Mouse (Mus musculus) frontal cortex, postnatal 10 days (tissue): Measurements from ENCODE around the gene Tmem256.

Source experiments
- DNase-seq, 2 experiments: peaks; one replicate each; pipeline ENCODE4 v3.0.0; 2022; ENCODE audit warnings: low spot score in 2 of 2, mixed read lengths in 1 of 2

Gene Tmem256

DNA sequence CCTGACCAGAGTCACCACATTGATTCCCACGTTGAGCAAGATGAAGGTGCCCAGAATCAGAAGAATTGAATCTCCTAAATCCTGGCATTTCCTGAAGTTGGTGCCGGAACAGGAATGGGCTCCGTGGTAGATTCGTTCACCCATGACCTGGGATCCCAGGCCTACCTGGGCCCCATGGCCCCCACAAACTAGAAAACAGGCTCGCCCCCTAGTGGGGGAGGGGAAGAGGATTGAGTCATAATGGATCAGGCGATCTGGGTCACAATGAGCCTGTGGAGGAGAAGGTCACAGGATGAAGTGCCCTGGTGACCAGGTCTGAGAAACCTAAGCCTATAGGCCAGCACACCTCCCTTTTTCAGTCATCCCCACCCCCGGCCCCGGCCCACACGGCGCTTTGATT is 23.2 kb upstream of the Tmem256 start, which contains the start of gene Gm39566:
Gene Gm39566 (minus strand): TSS at position 144 of the 400 bp plus-strand sequence.
- no peak for DNase-seq

GRCm38 (mm10) chr11:69816520-69816919 is 21.8 kb upstream of the Tmem256 start:
- DNase-seq, result no peak

DNA sequence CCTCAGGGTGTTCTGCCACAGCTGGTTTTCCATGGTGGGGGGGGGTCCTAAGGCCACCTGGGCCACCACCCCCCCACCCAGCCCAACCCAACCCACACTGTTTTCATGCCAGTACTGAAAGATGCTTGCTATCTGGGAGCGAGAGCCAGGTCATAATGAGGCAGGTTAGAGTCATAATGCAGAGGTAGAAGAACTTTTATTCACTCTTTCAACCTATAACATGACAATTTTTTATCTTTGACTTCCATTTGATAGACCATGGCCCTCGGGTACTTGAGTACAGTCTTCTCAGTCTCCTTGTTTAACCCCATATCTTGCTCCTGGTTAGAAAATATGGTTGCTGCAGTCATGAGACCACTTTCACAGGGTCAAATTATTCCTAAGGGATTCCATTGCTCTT is 19.9 kb upstream of the Tmem256 start, which contains the start of gene Spem2:
Gene Spem2 (minus strand): TSS at position 101 of the 400 bp plus-strand sequence.
- no peak for DNase-seq

GRCm38 (mm10) chr11:69818871-69819270 is 19.4 kb upstream of the Tmem256 start:
- no peak for DNase-seq

- DNase-seq, result no peak
These were observed 16.2 kb upstream of the Tmem256 start, which contains the start of gene Spem1 for GRCm38 (mm10) chr11:69822080-69822479. TSS of gene Spem1 (minus strand) at chr11:69822180.

DNA sequence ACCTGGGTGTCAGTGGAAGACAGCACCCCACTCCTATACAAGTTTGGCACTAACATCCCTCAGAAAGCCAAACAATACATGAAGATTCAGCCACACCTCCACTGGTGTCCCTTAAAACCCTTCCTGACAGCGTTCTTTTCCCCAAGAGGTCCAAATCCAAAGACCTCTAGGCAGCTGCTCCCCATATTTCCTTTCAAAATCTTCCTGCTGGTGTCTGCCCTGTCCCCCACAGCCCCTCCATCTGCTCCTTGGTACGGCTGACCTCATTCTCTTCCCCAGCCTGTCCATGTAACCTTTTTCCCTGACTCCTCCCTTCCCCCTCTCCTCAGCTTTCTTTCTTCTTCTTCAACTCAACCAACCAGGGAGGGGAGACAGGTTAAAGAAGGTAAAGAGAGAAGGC is 14.9 kb upstream of the Tmem256 start:
- no peak for DNase-seq

- DNase-seq, result no peak
These were observed 9.5 kb upstream of the Tmem256 start for GRCm38 (mm10) chr11:69828832-69829231.

DNA sequence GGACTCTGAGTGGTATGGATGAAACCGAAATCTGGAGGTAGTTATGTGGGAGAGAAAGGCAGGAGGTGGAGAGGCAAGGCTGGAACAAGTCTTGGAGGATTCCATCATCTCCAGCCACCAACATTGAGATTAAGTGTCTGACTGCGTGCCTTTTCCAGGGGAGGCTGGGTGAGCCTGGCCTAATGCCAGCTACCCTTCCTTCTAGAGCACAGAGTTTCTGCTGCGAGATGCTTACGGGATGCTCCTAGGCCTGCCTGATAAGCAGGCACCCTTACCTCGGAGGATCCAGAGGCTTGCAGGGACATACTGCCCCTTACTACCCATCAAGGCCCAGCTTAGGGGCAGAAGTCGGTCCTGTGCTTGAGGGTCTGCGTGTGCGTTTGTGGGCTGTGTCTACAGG is 4.8 kb upstream of the Tmem256 start:
- no peak for DNase-seq

DNA sequence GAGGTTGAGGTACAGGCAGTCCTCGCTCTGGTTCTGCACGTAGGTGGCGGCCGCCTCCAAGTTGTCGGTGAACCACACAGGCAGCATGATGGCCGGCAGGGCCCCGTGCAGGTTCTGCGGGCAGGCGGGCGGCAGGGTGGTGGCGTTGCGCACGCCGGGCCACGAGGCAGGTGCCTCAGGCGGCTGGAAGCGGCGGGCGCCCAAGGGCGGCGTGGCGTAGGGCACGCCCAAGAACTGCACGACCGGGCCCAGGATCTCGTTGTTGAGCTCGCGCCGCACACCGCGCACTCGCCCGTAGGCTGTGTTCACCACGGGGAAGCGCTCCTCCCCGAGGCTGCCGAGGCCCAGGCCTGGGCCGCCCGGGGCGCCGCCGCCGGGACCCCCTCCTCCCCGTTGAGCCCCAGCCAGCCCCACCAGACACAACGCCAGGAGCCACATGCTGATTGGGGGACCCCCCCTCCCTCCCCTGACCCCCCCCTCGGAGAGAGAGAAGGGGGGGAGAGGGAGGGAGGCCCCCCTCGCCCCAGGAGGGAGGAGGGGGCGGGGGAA is 4.2 kb upstream of the Tmem256 start:
- DNase-seq, result no peak

GRCm38 (mm10) chr11:69835326-69835965 is 2.9 kb upstream of the Tmem256 start:
- DNase-seq, result no peak

DNA sequence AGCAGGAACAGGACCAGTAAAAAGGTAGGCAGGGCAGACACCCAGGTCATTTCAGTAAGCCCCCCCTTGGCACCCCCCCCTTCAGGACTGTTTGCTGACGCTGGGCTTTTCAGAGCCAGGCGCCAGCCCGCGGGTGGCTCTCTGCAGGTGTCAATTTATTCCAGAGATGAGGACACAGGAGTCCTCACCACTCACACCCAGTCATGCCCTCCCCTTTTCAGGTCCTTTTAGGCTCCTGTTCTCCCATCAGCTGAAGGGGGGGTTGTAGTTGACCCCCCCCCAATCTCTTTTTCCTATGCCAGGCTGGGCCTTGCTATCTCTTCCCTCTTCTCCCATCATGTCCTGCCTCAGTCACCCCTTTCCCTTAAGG is 2.4 kb upstream of the Tmem256 start:
- no peak for DNase-seq

GRCm38 (mm10) chr11:69836703-69837576 is 1.4 kb upstream of the Tmem256 start:
- DNase-seq, result peak; percentile 50 to 54

DNA sequence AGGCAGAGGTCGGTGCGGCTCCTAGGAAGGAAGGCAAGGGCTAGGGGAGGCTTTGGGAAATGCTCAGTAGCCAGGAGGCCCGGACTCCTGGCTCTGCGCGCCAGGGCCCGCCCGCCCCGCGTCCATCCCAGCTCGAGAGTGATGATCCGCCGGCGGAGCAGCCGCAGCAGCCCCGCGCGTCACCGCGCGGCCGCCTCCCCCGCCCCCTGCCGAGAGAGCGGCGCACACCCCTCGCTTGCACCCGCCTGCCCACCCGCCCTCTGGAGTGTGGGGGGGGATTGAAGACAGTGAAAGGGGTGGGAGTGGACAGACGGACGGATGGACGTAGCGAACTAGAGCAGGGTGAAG is 736 bp upstream of the Tmem256 start, which contains the start of gene Nlgn2:
Gene Nlgn2 (minus strand): TSS at position 181 of the 348 bp plus-strand sequence.
- DNase-seq, result no peak

GRCm38 (mm10) chr11:69838714-69839104 is 395 bp downstream of the Tmem256 start:
- no peak for DNase-seq

GRCm38 (mm10) chr11:69846198-69846680 is 7.9 kb downstream of the Tmem256 start, which contains the start of gene Plscr3:
TSS of gene Plscr3 (plus strand) at chr11:69846376.
- DNase-seq, result peak; percentile 83 to 87

- no peak for DNase-seq
These were observed 8.7 kb downstream of the Tmem256 start for GRCm38 (mm10) chr11:69846738-69847688.

DNA sequence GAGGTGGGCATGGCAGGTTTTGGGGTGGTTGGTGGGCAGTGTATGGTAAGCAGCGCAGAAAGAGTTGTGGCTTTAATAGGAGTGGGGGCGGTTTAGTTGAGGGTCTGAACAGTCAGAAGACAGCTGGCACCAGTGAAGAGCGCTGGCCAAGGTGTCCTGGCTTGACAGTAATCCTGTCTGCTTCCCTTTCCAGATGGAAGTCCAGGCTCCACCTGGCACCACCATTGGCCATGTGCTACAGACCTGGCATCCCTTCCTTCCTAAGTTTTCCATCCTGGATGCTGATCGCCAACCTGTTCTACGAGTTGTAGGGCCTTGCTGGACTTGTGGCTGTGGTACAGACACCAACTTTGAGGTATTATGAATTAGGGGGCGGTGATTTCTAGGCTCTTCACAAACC is 9.7 kb downstream of the Tmem256 start:
- no peak for DNase-seq

DNA sequence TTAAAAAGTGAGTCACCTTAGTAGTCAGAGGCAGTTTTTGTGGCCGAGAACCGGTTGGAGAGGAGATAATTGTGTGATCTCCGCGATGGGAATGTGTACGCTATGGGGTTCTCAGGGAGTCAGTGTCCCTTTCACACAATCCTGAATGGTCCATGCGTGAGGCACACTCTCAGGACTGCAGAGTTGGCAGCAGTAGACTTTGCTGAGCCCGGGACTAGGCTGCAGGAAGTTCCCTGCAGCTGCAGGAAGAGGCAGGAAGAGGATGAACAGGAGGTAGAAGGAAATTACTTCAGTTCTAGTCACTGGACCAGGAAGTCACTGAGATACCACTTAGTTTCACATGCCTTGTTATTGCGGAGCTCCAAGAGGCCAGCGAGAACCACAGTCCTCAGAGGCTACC is 10.8 kb downstream of the Tmem256 start:
- DNase-seq, result no peak

GRCm38 (mm10) chr11:69849884-69850283 is 11.6 kb downstream of the Tmem256 start:
- DNase-seq, result no peak

GRCm38 (mm10) chr11:69850754-69851153 is 12.4 kb downstream of the Tmem256 start:
- DNase-seq, result no peak

- DNase-seq, result no peak
These were observed 15.7 kb downstream of the Tmem256 start for GRCm38 (mm10) chr11:69853994-69854393.
